ENCODE assay signal across 20 mouse cellular contexts in genomic region chr9:64420471-64420870, GRCm38 (mm10). TPM values are rescaled to one million over a fixed set of nuclear protein-coding genes. Genes with fewer than 3 reads are reported as not detected.
DNase-seq lines count a peak whose midpoint lies in the region; ATAC-seq and TF ChIP-seq lines count a peak whose summit lies in the region.
"Had no signal": no experiment of that assay in that cellular context is flagged by ENCODE, and none has a peak within 500 bp of the region (broad histone marks: within the 10 kb centered on the region; RNA-seq: fewer than 3 reads in every experiment).

No protein-coding gene starts in this region.

- 63% methylated on average over 3 of the region's 3 CpGs for WGBS in heart, adult 2 months

- no peaks in the 10 kb centered on the region for H3K36me3 ChIP-seq in heart, adult 2 months (ENCODE audit: control insufficient read depth, insufficient read depth, low read length)
- H3K36me3 ChIP-seq: embryonic facial prominence, embryonic 13.5 days; embryonic facial prominence, embryonic 15.5 days; forebrain, embryonic 10.5 days; forebrain, embryonic 12.5 days had no signal

- H3K27me3 ChIP-seq in heart, adult 2 months (ENCODE audit: control insufficient read depth, insufficient read depth, low read length), result no peaks in the 10 kb centered on the region
- H3K27me3 ChIP-seq: embryonic facial prominence, embryonic 13.5 days; embryonic facial prominence, embryonic 15.5 days; forebrain, embryonic 12.5 days had no signal

- H3K9ac ChIP-seq in heart, adult 2 months (ENCODE audit: low read depth, low read length), result no peak overlapping the region
- H3K9ac ChIP-seq: embryonic facial prominence, embryonic 13.5 days; embryonic facial prominence, embryonic 15.5 days; forebrain, embryonic 12.5 days had no signal

- H3K4me3 ChIP-seq in heart, adult 2 months, result no peak overlapping the region
- H3K4me3 ChIP-seq: embryonic facial prominence, embryonic 13.5 days; embryonic facial prominence, embryonic 15.5 days; erythroblast, embryonic 14.5 days; forebrain, embryonic 10.5 days; forebrain, embryonic 12.5 days had no signal

- H3K27ac ChIP-seq in heart, adult 2 months, result no peak overlapping the region
- H3K27ac ChIP-seq: embryonic facial prominence, embryonic 13.5 days; embryonic facial prominence, embryonic 15.5 days; forebrain, embryonic 10.5 days; forebrain, embryonic 12.5 days had no signal

- H3K4me1 ChIP-seq in heart, adult 2 months (ENCODE audit: control insufficient read depth, insufficient read depth, low read length), result no peaks in the 10 kb centered on the region
- H3K4me1 ChIP-seq: embryonic facial prominence, embryonic 13.5 days; embryonic facial prominence, embryonic 15.5 days; forebrain, embryonic 10.5 days; forebrain, embryonic 12.5 days had no signal

- TF ChIP-seq POLR2A in heart, adult 2 months (IDR thresholded peaks at IDR 0.05; ENCODE audit: insufficient read depth, low read depth, low read length), result no peak

- no peak for TF ChIP-seq EP300 in heart, adult 2 months (IDR thresholded peaks at IDR 0.05; ENCODE audit: insufficient read depth, low read depth, low read length)

- DNase-seq in heart, adult 11 months, result peak; percentile 74
- no peak for DNase-seq in heart, adult 2 months
- peak; percentile 7 for DNase-seq in thymus, postnatal 0 days (ENCODE audit: low spot score)
- no peak for DNase-seq in thymus, postnatal 25 days
- no peak for DNase-seq in yolk sac, embryonic 10.5 days (ENCODE audit: low spot score)
- DNase-seq: adrenal gland, adult 2 months; adrenal gland, postnatal 10 days; adrenal gland, postnatal 25 days; cerebellum, adult 11 months; cerebellum, adult 9-10 months; cerebellum, postnatal 14 days; embryo, embryonic 11 days had no signal

- intact Hi-C loops in heart, adult 2 months (cut with DNase I), result no loop called here

- TF ChIP-seq CTCF in heart, adult 2 months (IDR thresholded peaks at IDR 0.05), result no peak

- ATAC-seq in megakaryocyte-erythroid progenitor cell, adult 5-6 weeks (replicated peaks; ENCODE audit: low FRiP score, low TSS enrichment, poor library complexity, severe bottlenecking), result 0 out of 2 replicates have a peak, but pooled peaks have one; percentile 4
- ATAC-seq: forebrain, embryonic 14.5 days; forebrain, embryonic 16.5 days had no signal

- no peaks in the 10 kb centered on the region for H3K79me2 ChIP-seq in heart, adult 2 months (replicated peaks; ENCODE audit: control insufficient read depth, insufficient read depth, low read length)

RNA-seq across cellular contexts. Expression of gene Megf11, which starts 35.0 kb away (rescaled TPM):
- total RNA-seq in heart, adult 2 months (2021), result 1 to 10 TPM; 1.6 to 2.0 TPM
- 0.33 and 0.41 TPM in 2 replicates for polyA plus RNA-seq in heart, adult 2 months (2012; rRNA removed)
- polyA plus RNA-seq in thymus, postnatal 0 days (2015; fragmentation: Nextera tagmentation; extraction: Ambion mirVana), result 0.58 and 0.75 TPM in 2 replicates
- total RNA-seq in megakaryocyte-erythroid progenitor cell, adult 5-6 weeks (2014; fragmentation: Nextera tagmentation), result not detected in 2 replicates
- not detected in 2 replicates for total RNA-seq in megakaryocyte-erythroid progenitor cell, adult 5-6 weeks (2017)
- polyA plus RNA-seq: erythroblast, embryonic 14.5 days had no signal

Comparison
In these comparisons a context has a peak if more than half of its experiments do, and no peak if none do; other contexts are left out.
1. DNase-seq: peak in heart, adult 11 months (single experiment) and thymus, postnatal 0 days (single experiment); none in heart, adult 2 months (0 of 2), thymus, postnatal 25 days (single experiment) and yolk sac, embryonic 10.5 days (single experiment).